Comparison of ENCODE assay signal across 8 mouse cellular contexts in genomic region chr9:34485759-34486431, GRCm38 (mm10). TPM values are rescaled to one million over a fixed set of nuclear protein-coding genes. Genes with fewer than 3 reads are reported as not detected.
A peak's percentile ranks its signal among the peaks of the same experiment; 100 is the strongest.
DNase-seq lines count a peak whose midpoint lies in the region; ATAC-seq and TF ChIP-seq lines count a peak whose summit lies in the region.

TSS of gene Kirrel3 (plus strand) at chr9:34485894.

- WGBS in embryonic facial prominence, embryonic 13.5 days = under 1% methylated on average over 35 of the region's 35 CpGs
- under 1% methylated on average over 35 of the region's 35 CpGs for WGBS in heart, embryonic 12.5 days
- WGBS in kidney, embryonic 16.5 days = under 1% methylated on average over 35 of the region's 35 CpGs
- under 1% methylated on average over 35 of the region's 35 CpGs for WGBS in limb, embryonic 13.5 days
- WGBS in midbrain, postnatal 0 days = 0% methylated on average over 35 of the region's 35 CpGs

- ATAC-seq in embryonic facial prominence, embryonic 13.5 days (ENCODE audit: insufficient number of reproducible peaks, insufficient read depth, low FRiP score, low TSS enrichment, low read depth) = peak; percentile 70; the same call in 1 of the 2 replicates
- peak; percentile 63; the same call in 1 of the 2 replicates for ATAC-seq in heart, embryonic 12.5 days (ENCODE audit: insufficient number of reproducible peaks, low FRiP score)
- ATAC-seq in kidney, embryonic 16.5 days (ENCODE audit: low FRiP score, low TSS enrichment) = peak; percentile 78
- ATAC-seq in limb, embryonic 13.5 days (ENCODE audit: low FRiP score, low read depth) = peak; percentile 80
- peak; percentile 81 for ATAC-seq in midbrain, postnatal 0 days (ENCODE audit: low FRiP score)

- H3K36me3 ChIP-seq in embryonic facial prominence, embryonic 13.5 days = no peaks in the 10 kb centered on the region
- H3K36me3 ChIP-seq in heart, embryonic 12.5 days = no peaks in the 10 kb centered on the region
- no peaks in the 10 kb centered on the region for H3K36me3 ChIP-seq in kidney, embryonic 16.5 days (ENCODE audit: insufficient read depth, low read length)
- H3K36me3 ChIP-seq in limb, embryonic 13.5 days = no peaks in the 10 kb centered on the region
- no peaks in the 10 kb centered on the region for H3K36me3 ChIP-seq in midbrain, postnatal 0 days (ENCODE audit: insufficient read depth, low read length)
- no peaks in the 10 kb centered on the region for H3K36me3 ChIP-seq in testis, adult 2 months (ENCODE audit: control insufficient read depth, insufficient read depth, low read length)

- TF ChIP-seq CTCF in gastrocnemius, adult 2 months (IDR thresholded peaks at IDR 0.05) = peak; percentile 74
- peak; percentile 77 for TF ChIP-seq CTCF in midbrain, postnatal 0 days (IDR thresholded peaks at IDR 0.05)
- peak; percentile 27; the same call in 1 of the 2 replicates for TF ChIP-seq CTCF in testis, adult 2 months (IDR thresholded peaks at IDR 0.05; ENCODE audit: control insufficient read depth, insufficient read depth, insufficient replicate concordance, low read depth, low read length)

- peak within 1 kb of the TSS; percentile 72 for H3K9ac ChIP-seq in embryonic facial prominence, embryonic 13.5 days
- H3K9ac ChIP-seq in heart, embryonic 12.5 days = peak within 1 kb of the TSS; percentile 28
- H3K9ac ChIP-seq in kidney, embryonic 16.5 days (replicated peaks; ENCODE audit: low read length) = peak within 1 kb of the TSS; percentile 62
- H3K9ac ChIP-seq in limb, embryonic 13.5 days = peak within 1 kb of the TSS; percentile 73
- H3K9ac ChIP-seq in midbrain, postnatal 0 days (replicated peaks; ENCODE audit: low read length, poor library complexity, severe bottlenecking) = peak within 1 kb of the TSS; percentile 45

- H3K4me3 ChIP-seq in gastrocnemius, adult 2 months = peak within 1 kb of the TSS; percentile 60
- H3K4me3 ChIP-seq in embryonic facial prominence, embryonic 13.5 days = peak within 1 kb of the TSS; percentile 55
- peak within 1 kb of the TSS; percentile 47 for H3K4me3 ChIP-seq in heart, embryonic 12.5 days
- peak within 1 kb of the TSS; percentile 54 for H3K4me3 ChIP-seq in kidney, embryonic 16.5 days (ENCODE audit: low read length)
- peak within 1 kb of the TSS; percentile 52 for H3K4me3 ChIP-seq in limb, embryonic 13.5 days
- H3K4me3 ChIP-seq in midbrain, postnatal 0 days (ENCODE audit: low read depth, low read length) = peak within 1 kb of the TSS; percentile 50
- peak within 1 kb of the TSS; percentile 28 for H3K4me3 ChIP-seq in testis, adult 2 months (ENCODE audit: control insufficient read depth, low read depth, low read length)

- DNase-seq in gastrocnemius, adult 2 months = peak; percentile 55
- DNase-seq in gastrocnemius, postnatal 25 days = no peak
- peak; percentile 82 for DNase-seq in midbrain, postnatal 0 days (ENCODE audit: low spot score)

- no peak for TF ChIP-seq POLR2A in testis, adult 2 months (IDR thresholded peaks at IDR 0.05; ENCODE audit: control insufficient read depth, low read depth, low read length)

- H3K27ac ChIP-seq in gastrocnemius, adult 2 months = no peak within 1 kb of the TSS
- 0 out of 2 replicates have a peak within 1 kb of the TSS, but pooled peaks have one; percentile 5 for H3K27ac ChIP-seq in embryonic facial prominence, embryonic 13.5 days
- H3K27ac ChIP-seq in heart, embryonic 12.5 days (ENCODE audit: poor library complexity, severe bottlenecking) = no peak within 1 kb of the TSS
- no peak within 1 kb of the TSS for H3K27ac ChIP-seq in kidney, embryonic 16.5 days (ENCODE audit: low read length)
- H3K27ac ChIP-seq in limb, embryonic 13.5 days = peak within 1 kb of the TSS; percentile 79
- peak within 1 kb of the TSS; percentile 77 for H3K27ac ChIP-seq in midbrain, postnatal 0 days (ENCODE audit: low read depth, low read length)
- no peak within 1 kb of the TSS for H3K27ac ChIP-seq in testis, adult 2 months (ENCODE audit: control insufficient read depth, insufficient read depth, low read depth, low read length)

- intact Hi-C loops in gastrocnemius, adult 2 months (cut with DNase I) = no loop called here

- H3K9me3 ChIP-seq in embryonic facial prominence, embryonic 13.5 days = no peaks in the 10 kb centered on the region
- no peaks in the 10 kb centered on the region for H3K9me3 ChIP-seq in heart, embryonic 12.5 days (replicated peaks)
- H3K9me3 ChIP-seq in kidney, embryonic 16.5 days (ENCODE audit: low read length) = no peaks in the 10 kb centered on the region
- H3K9me3 ChIP-seq in limb, embryonic 13.5 days = no peaks in the 10 kb centered on the region
- no peaks in the 10 kb centered on the region for H3K9me3 ChIP-seq in midbrain, postnatal 0 days (ENCODE audit: low read length)

- H3K4me2 ChIP-seq in embryonic facial prominence, embryonic 13.5 days = peak within 1 kb of the TSS; percentile 89
- peak within 1 kb of the TSS; percentile 84 for H3K4me2 ChIP-seq in heart, embryonic 12.5 days
- H3K4me2 ChIP-seq in kidney, embryonic 16.5 days (replicated peaks; ENCODE audit: low read depth, low read length) = peak within 1 kb of the TSS; percentile 94
- peak within 1 kb of the TSS; percentile 71 for H3K4me2 ChIP-seq in limb, embryonic 13.5 days (replicated peaks)
- peak within 1 kb of the TSS; percentile 80 for H3K4me2 ChIP-seq in midbrain, postnatal 0 days (ENCODE audit: low read depth, low read length, poor library complexity, severe bottlenecking)

- H3K27me3 ChIP-seq in embryonic facial prominence, embryonic 13.5 days = peaks cover 51% of the 10 kb centered on the region
- H3K27me3 ChIP-seq in heart, embryonic 12.5 days (replicated peaks) = peaks cover 58% of the 10 kb centered on the region
- peaks cover 56% of the 10 kb centered on the region for H3K27me3 ChIP-seq in kidney, embryonic 16.5 days (ENCODE audit: insufficient read depth, low read length)
- peaks cover 39% of the 10 kb centered on the region for H3K27me3 ChIP-seq in limb, embryonic 13.5 days
- H3K27me3 ChIP-seq in midbrain, postnatal 0 days (ENCODE audit: insufficient read depth, low read length) = no peaks in the 10 kb centered on the region
- H3K27me3 ChIP-seq in testis, adult 2 months (ENCODE audit: control insufficient read depth, insufficient read depth, low read length) = peaks cover 2% of the 10 kb centered on the region; the same call in 1 of the 2 replicates

- H3K4me1 ChIP-seq in embryonic facial prominence, embryonic 13.5 days = peaks cover 26% of the 10 kb centered on the region
- peaks cover 18% of the 10 kb centered on the region for H3K4me1 ChIP-seq in heart, embryonic 12.5 days (replicated peaks)
- H3K4me1 ChIP-seq in kidney, embryonic 16.5 days (ENCODE audit: insufficient read depth, low read length) = peaks cover 9% of the 10 kb centered on the region
- H3K4me1 ChIP-seq in limb, embryonic 13.5 days = peaks cover 50% of the 10 kb centered on the region
- H3K4me1 ChIP-seq in midbrain, postnatal 0 days (ENCODE audit: insufficient read depth, low read length) = 0 out of 2 replicates have a peak, but pooled peaks cover 2% of the 10 kb centered on the region
- H3K4me1 ChIP-seq in testis, adult 2 months (ENCODE audit: control insufficient read depth, insufficient read depth, low read length) = peaks cover 7% of the 10 kb centered on the region

RNA-seq across cellular contexts. Expression of gene Kirrel3, which starts in this region (rescaled TPM):
- under 1 TPM; 0.61 to 0.77 TPM for total RNA-seq in gastrocnemius, adult 2 months (2021)
- total RNA-seq in gastrocnemius, postnatal 25 days (2021) = 1 to 10 TPM in 1 of 2 experiments, under 1 TPM in 1; 0.59 to 1.1 TPM
- 6.9 and 7.9 TPM in 2 replicates for polyA plus RNA-seq in embryonic facial prominence, embryonic 13.5 days (2015; fragmentation: Nextera tagmentation; extraction: Ambion mirVana)
- 0.95 and 1.3 TPM in 2 replicates for polyA plus RNA-seq in heart, embryonic 12.5 days (2016; fragmentation: Nextera tagmentation; extraction: Ambion mirVana)
- polyA plus RNA-seq in kidney, embryonic 16.5 days (2015; fragmentation: Nextera tagmentation; extraction: Ambion mirVana) = 2.6 and 3.6 TPM in 2 replicates
- 20.8 and 22.0 TPM in 2 replicates for polyA plus RNA-seq in limb, embryonic 13.5 days (2015; fragmentation: Nextera tagmentation; extraction: Ambion mirVana)
- total RNA-seq in midbrain, postnatal 0 days (2014; rRNA removed) = 47.2 and 55.2 TPM in 2 replicates
- polyA plus RNA-seq in midbrain, postnatal 0 days (2015; fragmentation: Nextera tagmentation; extraction: Ambion mirVana) = 56.3 and 61.4 TPM in 2 replicates
- polyA plus RNA-seq in testis, adult 2 months (2012; rRNA removed) = 0.10 and 0.16 TPM in 2 replicates

Comparison
In these comparisons a context has a peak if more than half of its experiments do, and no peak if none do; other contexts are left out.
1. RNA of gene Kirrel3 (total RNA-seq): 47.2 to 55.2 TPM in midbrain, postnatal 0 days; 0.59 to 1.1 TPM in gastrocnemius, postnatal 25 days and 0.61 to 0.77 TPM in gastrocnemius, adult 2 months; every median in the first group is over 10 times any median in the second.
2. Peak in DNase-seq and H3K4me3 ChIP-seq in gastrocnemius, adult 2 months; RNA of the gene not detected or under 1 TPM.
3. H3K27ac ChIP-seq: peak in embryonic facial prominence, embryonic 13.5 days (single experiment), limb, embryonic 13.5 days (single experiment) and midbrain, postnatal 0 days (single experiment); none in gastrocnemius, adult 2 months (single experiment), heart, embryonic 12.5 days (single experiment), kidney, embryonic 16.5 days (single experiment) and testis, adult 2 months (single experiment).
4. CTCF ChIP-seq: peak in every context shown above with its lines; median percentile 77 in midbrain, postnatal 0 days; 74 in gastrocnemius, adult 2 months; 27 in testis, adult 2 months.
5. Peak in every context shown above with its lines, with median percentiles within 50 percentile points of each other: H3K4me3 ChIP-seq, ATAC-seq, H3K4me2 ChIP-seq and H3K9ac ChIP-seq.